Mouse (Mus musculus) lung, postnatal 36 days (tissue): ENCODE measurements around the gene Cep162.

Experiments
- DNase-seq: peaks from one replicate; pipeline ENCODE4 v3.0.0; 2022; ENCODE audit warnings: mixed read lengths

Gene Cep162

DNA sequence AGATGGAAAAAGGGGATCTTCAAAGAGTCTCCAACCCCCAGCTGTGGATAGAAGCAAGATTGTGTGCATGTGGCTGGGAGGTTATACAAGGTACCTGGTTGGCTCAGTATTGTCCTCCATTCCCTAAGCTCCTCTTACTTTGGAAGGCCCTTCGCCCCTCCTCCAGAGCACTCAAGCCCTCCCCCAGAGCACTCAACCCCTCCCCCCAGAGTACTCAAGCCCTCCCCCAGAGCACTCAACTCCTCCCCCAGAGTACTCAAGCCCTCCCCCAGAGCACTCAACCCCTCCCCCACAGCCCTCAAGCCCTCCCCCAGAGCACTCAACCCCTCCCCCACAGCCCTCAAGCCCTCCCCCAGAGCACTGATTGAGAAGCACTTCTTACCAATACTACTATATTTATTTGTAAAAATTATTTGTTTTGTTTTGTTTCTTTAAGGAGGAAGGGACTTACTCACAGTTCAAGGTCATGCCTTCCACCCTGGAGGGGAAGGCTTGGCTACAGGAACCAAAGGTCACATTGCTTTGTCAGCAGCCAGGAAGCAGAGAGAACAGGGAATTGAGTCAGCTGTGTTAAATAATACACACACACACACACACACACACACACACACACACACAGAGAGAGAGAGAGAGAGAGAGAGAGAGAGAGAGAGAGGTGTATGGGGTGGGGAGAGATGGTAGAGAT lies 102.6 kb downstream of the Cep162 start:
- DNase-seq = no peak

- peak; percentile 59 for DNase-seq
Measured at GRCm38 (mm10) chr9:87147927-87148326, 107.4 kb downstream of the Cep162 start.

GRCm38 (mm10) chr9:87146400-87146799 lies 108.9 kb downstream of the Cep162 start:
- no peak for DNase-seq

DNA sequence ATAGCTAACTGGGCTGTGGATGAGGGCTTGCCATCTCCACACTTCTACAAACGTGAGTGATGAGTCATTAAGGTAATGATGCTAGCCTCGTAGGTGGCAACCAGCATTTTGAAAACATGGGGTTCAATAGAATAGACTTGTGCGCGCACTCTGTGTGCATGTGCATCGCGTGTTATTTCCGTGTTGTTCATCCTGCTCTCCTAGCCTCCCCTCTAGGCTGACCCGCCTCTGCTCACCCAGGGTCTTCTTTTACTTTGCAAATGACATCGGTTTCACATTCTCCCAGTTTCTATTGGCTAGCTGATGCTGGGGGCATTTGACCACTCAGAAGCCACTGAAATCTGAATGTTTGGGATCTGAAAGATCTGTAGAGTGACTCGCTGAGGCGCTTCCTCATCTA lies 109.7 kb downstream of the Cep162 start:
- DNase-seq = no peak

GRCm38 (mm10) chr9:87145180-87145579 lies 110.2 kb downstream of the Cep162 start:
- peak; percentile 35 for DNase-seq

DNA sequence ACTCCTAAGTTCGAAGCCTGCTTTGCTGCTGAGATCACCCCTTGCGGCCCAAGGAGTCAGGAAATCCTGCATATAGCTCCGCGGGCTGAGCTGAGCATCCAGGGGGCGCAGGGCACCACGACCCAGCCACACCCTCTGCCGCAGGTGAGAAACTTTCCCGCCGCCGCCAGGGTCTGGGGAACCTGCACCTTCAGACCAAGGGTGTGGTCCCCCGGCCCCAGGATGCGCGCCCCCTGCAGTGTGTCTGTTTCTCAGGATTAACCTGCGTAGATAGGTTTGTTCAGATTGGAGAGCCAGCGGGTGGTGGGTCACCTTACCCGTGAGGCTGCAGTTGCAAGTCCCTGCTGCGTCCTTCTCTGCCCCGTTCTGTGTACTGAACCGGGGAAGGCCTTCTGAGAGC lies 110.8 kb downstream of the Cep162 start:
- no peak for DNase-seq

DNA sequence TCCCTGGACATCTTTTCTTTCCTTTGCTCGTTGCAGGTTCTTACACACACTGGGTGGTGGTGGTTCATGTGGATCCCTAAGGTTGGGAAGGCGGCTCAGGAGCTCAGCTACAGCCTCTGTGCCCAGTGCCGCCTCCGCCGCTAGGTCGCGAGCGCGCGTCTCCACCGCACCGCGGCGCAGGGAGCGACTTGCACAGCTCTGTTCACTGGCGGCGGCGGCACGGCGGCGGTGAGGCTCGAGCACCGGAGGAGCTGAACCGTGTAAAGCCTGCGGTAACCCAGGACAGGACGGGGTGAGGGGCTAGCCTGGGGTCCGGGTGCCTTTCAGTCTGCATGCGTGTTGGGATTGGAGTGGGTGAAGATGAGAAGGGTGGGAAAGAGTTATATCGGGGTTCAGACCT lies 111.2 kb downstream of the Cep162 start, which contains the start of gene Mrap2:
Gene Mrap2, plus strand, starts transcription at position 201 of the 400 bp plus-strand sequence.
- DNase-seq = peak; percentile 56

GRCm38 (mm10) chr9:87143076-87143475 lies 112.3 kb downstream of the Cep162 start:
- DNase-seq = no peak
